8 mouse cellular contexts compared by ENCODE assay signal in the genomic region with DNA sequence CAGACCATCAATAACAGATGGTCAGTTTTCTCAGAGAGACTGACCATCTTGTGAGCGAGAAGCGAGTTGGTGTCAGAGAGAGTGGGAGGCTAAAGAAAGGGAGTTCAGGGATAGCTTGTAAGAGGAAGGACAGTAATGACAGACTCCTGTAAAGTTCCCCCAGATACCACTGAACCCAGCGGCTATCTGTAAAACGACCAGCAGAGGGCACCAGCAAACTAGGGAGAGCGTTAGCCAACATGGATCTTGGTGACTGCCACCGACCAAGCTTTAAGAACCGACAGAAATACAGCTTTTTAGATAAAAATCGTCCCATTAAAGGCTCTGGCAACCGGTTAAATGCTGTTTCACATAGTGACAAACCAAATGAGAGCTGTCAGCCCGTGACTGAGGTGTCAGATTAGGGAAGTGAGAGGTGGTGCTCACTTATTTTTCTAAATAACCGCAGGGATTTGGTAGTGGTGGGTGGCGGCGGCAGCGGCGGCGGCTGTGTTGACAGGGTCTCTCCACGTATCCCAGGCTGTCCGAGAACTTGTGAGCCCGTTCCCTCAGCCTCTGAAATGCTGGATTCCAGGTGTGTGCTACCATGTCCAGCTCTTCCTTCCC. TPM values are rescaled to one million over a fixed set of nuclear protein-coding genes. Genes with fewer than 3 reads are reported as not detected.
DNase-seq lines count a peak whose midpoint lies in the region; ATAC-seq and TF ChIP-seq lines count a peak whose summit lies in the region.

No protein-coding gene starts in this region.

- H3K4me2 ChIP-seq in embryonic facial prominence, embryonic 14.5 days (ENCODE audit: low read depth, low read length): peak overlapping the region; percentile 55
- H3K4me2 ChIP-seq in heart, embryonic 12.5 days: peak overlapping the region; percentile 62
- peak overlapping the region; percentile 45 for H3K4me2 ChIP-seq in kidney, postnatal 0 days (ENCODE audit: low read length)
- peak overlapping the region; percentile 55 for H3K4me2 ChIP-seq in liver, embryonic 11.5 days

- H3K4me1 ChIP-seq in bone marrow, adult 2 months (ENCODE audit: control insufficient read depth, insufficient read depth, low read length): no peaks in the 10 kb centered on the region
- H3K4me1 ChIP-seq in embryonic facial prominence, embryonic 14.5 days (ENCODE audit: control insufficient read depth, insufficient read depth, low read length): 0 out of 2 replicates have a peak, but pooled peaks cover 10% of the 10 kb centered on the region
- H3K4me1 ChIP-seq in heart, embryonic 12.5 days (replicated peaks): peaks cover 13% of the 10 kb centered on the region
- H3K4me1 ChIP-seq in kidney, postnatal 0 days (replicated peaks; ENCODE audit: insufficient read depth, low read length): 0 out of 2 replicates have a peak, but pooled peaks cover 4% of the 10 kb centered on the region
- no peaks in the 10 kb centered on the region for H3K4me1 ChIP-seq in liver, embryonic 11.5 days (replicated peaks; ENCODE audit: control insufficient read depth, insufficient read depth, low read length)

- 19% methylated on average over 19 of the region's 19 CpGs for WGBS in bone marrow, adult 2 months
- WGBS in embryonic facial prominence, embryonic 14.5 days: 14% methylated on average over 18 of the region's 19 CpGs
- WGBS in heart, embryonic 12.5 days: 9% methylated on average over 19 of the region's 19 CpGs
- 16% methylated on average over 19 of the region's 19 CpGs for WGBS in kidney, postnatal 0 days
- 17% methylated on average over 19 of the region's 19 CpGs for WGBS in liver, embryonic 11.5 days

- TF ChIP-seq CTCF in bone marrow, adult 2 months (IDR thresholded peaks at IDR 0.05; ENCODE audit: control insufficient read depth, insufficient read depth, low read length): peak; percentile 61
- TF ChIP-seq CTCF in kidney, postnatal 0 days (IDR thresholded peaks at IDR 0.05; ENCODE audit: low read depth): peak; percentile 96

- no peaks in the 10 kb centered on the region for H3K27me3 ChIP-seq in embryonic facial prominence, embryonic 14.5 days (replicated peaks; ENCODE audit: control insufficient read depth, insufficient read depth, low read length)
- no peaks in the 10 kb centered on the region for H3K27me3 ChIP-seq in heart, embryonic 12.5 days (replicated peaks)
- no peaks in the 10 kb centered on the region for H3K27me3 ChIP-seq in kidney, postnatal 0 days (ENCODE audit: insufficient read depth, low read length)
- H3K27me3 ChIP-seq in liver, embryonic 11.5 days (replicated peaks; ENCODE audit: control insufficient read depth, insufficient read depth, low read length): no peaks in the 10 kb centered on the region
- no peaks in the 10 kb centered on the region for H3K27me3 ChIP-seq in splenic B cell, adult 2 months (ENCODE audit: control insufficient read depth, insufficient read depth, low read length, poor library complexity, severe bottlenecking)

- no peaks in the 10 kb centered on the region for H3K36me3 ChIP-seq in embryonic facial prominence, embryonic 14.5 days (ENCODE audit: control insufficient read depth, insufficient read depth, low read length)
- no peaks in the 10 kb centered on the region for H3K36me3 ChIP-seq in heart, embryonic 12.5 days
- H3K36me3 ChIP-seq in kidney, postnatal 0 days (ENCODE audit: insufficient read depth, low read length): no peaks in the 10 kb centered on the region
- H3K36me3 ChIP-seq in liver, embryonic 11.5 days (ENCODE audit: control insufficient read depth, insufficient read depth, low read length): no peaks in the 10 kb centered on the region
- H3K36me3 ChIP-seq in splenic B cell, adult 2 months (ENCODE audit: control insufficient read depth, insufficient read depth, low read length, poor library complexity, severe bottlenecking): no peaks in the 10 kb centered on the region

- peak; percentile 83 for ATAC-seq in embryonic facial prominence, embryonic 14.5 days (ENCODE audit: low read depth)
- peak; percentile 65; the same call in 1 of the 2 replicates for ATAC-seq in heart, embryonic 12.5 days (ENCODE audit: insufficient number of reproducible peaks, low FRiP score)
- no peak for ATAC-seq in kidney, postnatal 0 days (replicated peaks; ENCODE audit: low FRiP score, low read depth)
- ATAC-seq in liver, embryonic 11.5 days (replicated peaks; ENCODE audit: low FRiP score): peak; percentile 45; the same call in 1 of the 2 replicates

- no peak overlapping the region for H3K4me3 ChIP-seq in bone marrow, adult 2 months (replicated peaks; ENCODE audit: control insufficient read depth, low read depth, low read length)
- H3K4me3 ChIP-seq in embryonic facial prominence, embryonic 14.5 days (ENCODE audit: low read depth, low read length): peak overlapping the region; percentile 21
- H3K4me3 ChIP-seq in heart, embryonic 12.5 days: peak overlapping the region; percentile 34
- 0 out of 2 replicates have a peak overlapping the region, but pooled peaks have one; percentile 8 for H3K4me3 ChIP-seq in kidney, postnatal 0 days (replicated peaks; ENCODE audit: low read depth, low read length)
- peak overlapping the region; percentile 2; the same call in 1 of the 2 replicates for H3K4me3 ChIP-seq in liver, embryonic 11.5 days (ENCODE audit: low read depth, low read length)

- H3K9ac ChIP-seq in embryonic facial prominence, embryonic 14.5 days (ENCODE audit: low read depth, low read length): peak overlapping the region; percentile 44; the same call in 1 of the 2 replicates
- H3K9ac ChIP-seq in heart, embryonic 12.5 days: peak overlapping the region; percentile 57; the same call in 1 of the 2 replicates
- 0 out of 2 replicates have a peak overlapping the region, but pooled peaks have one; percentile 18 for H3K9ac ChIP-seq in kidney, postnatal 0 days (ENCODE audit: low read depth, low read length)
- H3K9ac ChIP-seq in liver, embryonic 11.5 days (ENCODE audit: low read depth, low read length): 0 out of 2 replicates have a peak overlapping the region, but pooled peaks have one; percentile 22

- no peaks in the 10 kb centered on the region for H3K9me3 ChIP-seq in embryonic facial prominence, embryonic 14.5 days (ENCODE audit: control insufficient read depth, low read length)
- no peaks in the 10 kb centered on the region for H3K9me3 ChIP-seq in heart, embryonic 12.5 days (replicated peaks)
- no peaks in the 10 kb centered on the region for H3K9me3 ChIP-seq in kidney, postnatal 0 days (replicated peaks; ENCODE audit: low read length)
- H3K9me3 ChIP-seq in liver, embryonic 11.5 days (ENCODE audit: control insufficient read depth, low read length): no peaks in the 10 kb centered on the region

- peak; percentile 70 for DNase-seq in A20 (ENCODE audit: low read depth, low spot score)
- peak; percentile 92 for DNase-seq in embryonic facial prominence, embryonic 14.5 days (ENCODE audit: low spot score)
- peak; percentile 94 for DNase-seq in kidney, postnatal 0 days (ENCODE audit: low spot score)
- peak; percentile 71 for DNase-seq in liver, embryonic 11.5 days (ENCODE audit: low spot score)
- peak; percentile 89 for DNase-seq in naive thymus-derived CD4-positive, alpha-beta T cell, adult 2 months (ENCODE audit: low read depth)
- peak; percentile 69 for DNase-seq in splenic B cell, adult 2 months (ENCODE audit: low read depth, low spot score)

- no peak for TF ChIP-seq POLR2A in bone marrow, adult 2 months (IDR thresholded peaks at IDR 0.05; ENCODE audit: borderline replicate concordance, control insufficient read depth, low read depth, low read length)

- H3K27ac ChIP-seq in bone marrow, adult 2 months (ENCODE audit: control insufficient read depth, insufficient read depth, low read depth, low read length, poor library complexity): no peak overlapping the region
- H3K27ac ChIP-seq in embryonic facial prominence, embryonic 14.5 days (replicated peaks; ENCODE audit: low read depth, low read length): no peak overlapping the region
- H3K27ac ChIP-seq in heart, embryonic 12.5 days (ENCODE audit: poor library complexity, severe bottlenecking): no peak overlapping the region
- H3K27ac ChIP-seq in kidney, postnatal 0 days: no peak overlapping the region
- no peak overlapping the region for H3K27ac ChIP-seq in liver, embryonic 11.5 days (ENCODE audit: low read depth, low read length)

RNA-seq across cellular contexts. Expression of gene Dapl1, which starts 37.7 kb away (rescaled TPM):
- polyA plus RNA-seq in bone marrow, adult 2 months (2011; ENCODE audit: insufficient read depth, insufficient read length, low replicate concordance, missing spikeins): 3.1 and 4.7 TPM in 2 replicates
- 16.6 and 17.0 TPM in 2 replicates for polyA plus RNA-seq in embryonic facial prominence, embryonic 14.5 days (2014; fragmentation: Nextera tagmentation; extraction: Ambion mirVana)
- 0.43 TPM in 1 of 2 replicates, not detected in the other for polyA plus RNA-seq in heart, embryonic 12.5 days (2016; fragmentation: Nextera tagmentation; extraction: Ambion mirVana)
- polyA plus RNA-seq in kidney, postnatal 0 days (2015; fragmentation: Nextera tagmentation; extraction: Ambion mirVana): 9.7 and 13.0 TPM in 2 replicates
- 0.53 TPM in 1 of 2 replicates, not detected in the other for polyA plus RNA-seq in liver, embryonic 11.5 days (2014; fragmentation: Nextera tagmentation; extraction: Ambion mirVana)
